ENCODE assay signal across 7 mouse cellular contexts in the genomic region with DNA sequence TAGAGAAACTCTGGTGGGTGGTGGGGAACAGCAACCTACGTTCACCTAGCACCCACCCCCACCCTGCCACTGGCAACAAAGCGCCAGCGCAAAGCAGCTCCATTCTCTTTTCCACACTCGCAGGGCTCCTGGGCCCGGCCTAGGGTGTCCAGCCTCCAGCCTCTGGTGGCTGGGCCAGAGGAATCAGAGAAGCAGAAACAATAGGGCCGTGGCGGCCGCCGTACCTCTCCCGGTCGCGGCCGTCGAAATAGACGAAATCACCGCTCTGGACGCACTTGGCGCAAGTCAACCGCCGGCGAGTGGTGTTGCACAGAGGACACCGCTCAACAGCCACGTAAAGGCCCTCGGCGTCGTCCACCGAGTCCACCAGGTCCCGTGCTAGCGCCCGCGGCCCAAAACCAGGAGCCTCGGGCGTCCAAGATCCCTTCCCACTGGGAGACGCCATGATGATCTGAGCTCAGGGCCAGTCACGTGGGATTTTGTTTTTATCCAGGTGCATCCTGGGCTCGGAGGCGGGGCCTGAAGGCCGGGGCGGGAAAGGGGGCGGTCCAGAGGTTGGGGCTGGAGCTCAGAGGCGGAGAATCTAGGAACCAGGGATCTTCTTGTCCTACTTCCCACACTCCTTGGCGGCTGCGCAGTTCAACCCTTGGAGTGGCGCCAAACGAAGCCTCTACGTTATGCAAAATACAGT. TPM values are rescaled to one million over a fixed set of nuclear protein-coding genes. Genes with fewer than 3 reads are reported as not detected.
DNase-seq lines count a peak whose midpoint lies in the region; ATAC-seq lines count a peak whose summit lies in the region.

No protein-coding gene starts in this region.

- no peaks in the 10 kb centered on the region for H3K27me3 ChIP-seq in embryonic facial prominence, embryonic 12.5 days
- no peaks in the 10 kb centered on the region for H3K27me3 ChIP-seq in limb, embryonic 11.5 days (ENCODE audit: control insufficient read depth, insufficient read depth, low read length)
- no peaks in the 10 kb centered on the region for H3K27me3 ChIP-seq in midbrain, embryonic 14.5 days (ENCODE audit: control insufficient read depth, insufficient read depth, low read length)

- H3K9ac ChIP-seq in embryonic facial prominence, embryonic 12.5 days, result peak overlapping the region; percentile 79
- H3K9ac ChIP-seq in limb, embryonic 11.5 days (ENCODE audit: low read length), result peak overlapping the region; percentile 72
- H3K9ac ChIP-seq in midbrain, embryonic 14.5 days (replicated peaks; ENCODE audit: low read length), result peak overlapping the region; percentile 77

- 0 out of 2 replicates have a peak overlapping the region, but pooled peaks have one; percentile 31 for H3K27ac ChIP-seq in embryonic facial prominence, embryonic 12.5 days
- no peak overlapping the region for H3K27ac ChIP-seq in limb, embryonic 11.5 days (replicated peaks; ENCODE audit: low read depth, low read length)
- peak overlapping the region; percentile 63 for H3K27ac ChIP-seq in midbrain, embryonic 14.5 days (replicated peaks; ENCODE audit: low read depth, low read length)

- no peaks in the 10 kb centered on the region for H3K9me3 ChIP-seq in embryonic facial prominence, embryonic 12.5 days
- H3K9me3 ChIP-seq in limb, embryonic 11.5 days (ENCODE audit: control insufficient read depth, low read length), result no peaks in the 10 kb centered on the region
- no peaks in the 10 kb centered on the region for H3K9me3 ChIP-seq in midbrain, embryonic 14.5 days (ENCODE audit: control insufficient read depth, low read length)

- ATAC-seq in embryonic facial prominence, embryonic 12.5 days (ENCODE audit: insufficient number of reproducible peaks, insufficient read depth, low FRiP score, low TSS enrichment), result peak; percentile 97
- ATAC-seq in limb, embryonic 11.5 days (ENCODE audit: insufficient number of reproducible peaks, low FRiP score, low TSS enrichment, low read depth), result peak; percentile 98
- peak; percentile 99 for ATAC-seq in midbrain, embryonic 14.5 days (ENCODE audit: low FRiP score, low TSS enrichment)

- peaks cover 4% of the 10 kb centered on the region for H3K4me1 ChIP-seq in embryonic facial prominence, embryonic 12.5 days
- peaks cover 3% of the 10 kb centered on the region; the same call in 1 of the 2 replicates for H3K4me1 ChIP-seq in limb, embryonic 11.5 days (ENCODE audit: control insufficient read depth, insufficient read depth, low read length)
- H3K4me1 ChIP-seq in midbrain, embryonic 14.5 days (ENCODE audit: control insufficient read depth, insufficient read depth, low read length), result peaks cover 8% of the 10 kb centered on the region

- peak overlapping the region; percentile 89 for H3K4me3 ChIP-seq in embryonic facial prominence, embryonic 12.5 days
- H3K4me3 ChIP-seq in limb, embryonic 11.5 days (ENCODE audit: low read depth, low read length), result peak overlapping the region; percentile 69
- H3K4me3 ChIP-seq in midbrain, embryonic 14.5 days (replicated peaks; ENCODE audit: low read depth, low read length), result peak overlapping the region; percentile 83

- DNase-seq in adrenal gland, postnatal 25 days, result peak; percentile 98
- DNase-seq in heart, adult 11 months, result peak; percentile 100
- DNase-seq in kidney, adult 18-20 months, result peak; percentile 98
- DNase-seq in limb, embryonic 11.5 days (ENCODE audit: low spot score), result peak; percentile 98
- peak; percentile 98 for DNase-seq in midbrain, embryonic 14.5 days
- peak; percentile 66 to 76 for DNase-seq in spleen, adult 18-20 months

- H3K36me3 ChIP-seq in embryonic facial prominence, embryonic 12.5 days, result no peaks in the 10 kb centered on the region
- H3K36me3 ChIP-seq in limb, embryonic 11.5 days (ENCODE audit: control insufficient read depth, insufficient read depth, low read length), result no peaks in the 10 kb centered on the region
- H3K36me3 ChIP-seq in midbrain, embryonic 14.5 days (ENCODE audit: control insufficient read depth, insufficient read depth, low read length), result peaks cover 8% of the 10 kb centered on the region; the same call in 1 of the 2 replicates

- under 1% methylated on average over 46 of the region's 46 CpGs for WGBS in embryonic facial prominence, embryonic 12.5 days
- WGBS in limb, embryonic 11.5 days, result under 1% methylated on average over 46 of the region's 46 CpGs
- under 1% methylated on average over 46 of the region's 46 CpGs for WGBS in midbrain, embryonic 14.5 days

- peak overlapping the region; percentile 77 for H3K4me2 ChIP-seq in embryonic facial prominence, embryonic 12.5 days (replicated peaks)
- peak overlapping the region; percentile 76 for H3K4me2 ChIP-seq in limb, embryonic 11.5 days (ENCODE audit: low read depth, severe bottlenecking)
- H3K4me2 ChIP-seq in midbrain, embryonic 14.5 days (ENCODE audit: low read length), result peak overlapping the region; percentile 88

RNA-seq across cellular contexts. Expression of gene Atg14, which starts 2.3 kb away (rescaled TPM):
- total RNA-seq in adrenal gland, postnatal 25 days (2021), result 13.9 and 17.4 TPM in 2 replicates
- polyA plus RNA-seq in embryonic facial prominence, embryonic 12.5 days (2016; fragmentation: Nextera tagmentation; extraction: Ambion mirVana), result 21.3 and 23.1 TPM in 2 replicates
- polyA plus RNA-seq in limb, embryonic 11.5 days (2014; fragmentation: Nextera tagmentation; extraction: Ambion mirVana), result 17.4 and 19.5 TPM in 2 replicates
- 16.6 and 19.8 TPM in 2 replicates for polyA plus RNA-seq in midbrain, embryonic 14.5 days (2014; fragmentation: Nextera tagmentation; extraction: Ambion mirVana)
